Mouse (Mus musculus): ENCODE data around the gene 2310022A10Rik. TPM values are rescaled to one million over a fixed set of nuclear protein-coding genes. Genes with fewer than 3 reads are reported as not detected.

2310022A10Rik gene
- polyA plus RNA-seq, 1 experiment = 32.1 TPM

DNA sequence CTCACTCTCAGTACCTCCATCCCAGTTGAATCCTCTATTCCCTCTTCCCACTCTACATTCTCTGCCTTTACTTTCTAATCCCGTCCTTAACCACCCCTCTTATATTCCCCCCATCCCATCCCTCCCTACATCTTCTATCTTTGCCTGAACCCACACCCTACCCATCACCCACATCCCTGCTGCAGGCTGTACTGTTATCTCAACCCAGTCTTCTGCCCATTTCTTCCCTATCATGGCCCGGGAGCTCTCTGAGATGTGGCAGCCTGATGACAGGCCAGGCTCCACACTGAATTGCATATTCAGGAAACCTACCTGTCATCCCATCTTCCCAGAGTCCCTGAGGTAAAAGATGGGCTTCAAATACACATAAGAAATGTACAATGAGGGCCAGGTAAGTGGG, 14.2 kb upstream of the 2310022A10Rik start:
- Histone ChIP-seq H3K27me3 (replicated peaks) (peaks cover 5% of the 10 kb centered on the region), H3K9me3 (no peaks in the 10 kb centered on the region), H3K36me3 (replicated peaks; ENCODE audit: low read length) (peaks cover 41% of the 10 kb centered on the region), H3K4me1 (peaks cover 60% of the 10 kb centered on the region), H3K4me3 (replicated peaks) (no peak overlapping the region)
- TF ChIP-seq GATA1 (IDR thresholded peaks at IDR 0.05; ENCODE audit: borderline replicate concordance, low read length) (no peak), FLI1 (IDR thresholded peaks at IDR 0.05; ENCODE audit: low read length) (no peak)

DNA sequence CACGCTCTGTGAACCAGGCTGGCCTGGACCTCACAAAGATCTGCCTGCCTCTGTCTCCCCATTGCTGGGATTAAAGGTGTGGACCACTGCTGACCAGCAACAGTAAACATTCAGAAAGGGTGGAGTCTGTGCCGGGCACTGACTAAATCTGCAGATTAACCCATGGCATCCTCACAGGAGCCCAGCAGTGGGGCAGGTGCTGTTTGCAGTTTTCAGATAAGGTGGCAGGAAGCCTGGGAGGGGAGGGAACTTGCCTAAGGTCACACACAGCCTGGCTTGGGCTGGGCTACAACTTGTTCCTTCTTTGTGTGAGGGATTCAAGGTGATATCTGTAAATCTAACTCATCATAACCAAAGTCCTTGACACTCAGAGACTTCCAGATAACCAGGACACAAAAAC, 12.5 kb upstream of the 2310022A10Rik start:
- H3K9me3 ChIP-seq = no peaks in the 10 kb centered on the region
- H3K4me1 ChIP-seq = peaks cover 66% of the 10 kb centered on the region
- peaks cover 38% of the 10 kb centered on the region for H3K36me3 ChIP-seq (replicated peaks; ENCODE audit: low read length)
- TF ChIP-seq FLI1 (IDR thresholded peaks at IDR 0.05; ENCODE audit: low read length) (no peak), GATA1 (IDR thresholded peaks at IDR 0.05; ENCODE audit: borderline replicate concordance, low read length) (no peak)
- no peak overlapping the region for H3K4me3 ChIP-seq (replicated peaks)
- H3K27me3 ChIP-seq (replicated peaks) = peaks cover 5% of the 10 kb centered on the region

DNA sequence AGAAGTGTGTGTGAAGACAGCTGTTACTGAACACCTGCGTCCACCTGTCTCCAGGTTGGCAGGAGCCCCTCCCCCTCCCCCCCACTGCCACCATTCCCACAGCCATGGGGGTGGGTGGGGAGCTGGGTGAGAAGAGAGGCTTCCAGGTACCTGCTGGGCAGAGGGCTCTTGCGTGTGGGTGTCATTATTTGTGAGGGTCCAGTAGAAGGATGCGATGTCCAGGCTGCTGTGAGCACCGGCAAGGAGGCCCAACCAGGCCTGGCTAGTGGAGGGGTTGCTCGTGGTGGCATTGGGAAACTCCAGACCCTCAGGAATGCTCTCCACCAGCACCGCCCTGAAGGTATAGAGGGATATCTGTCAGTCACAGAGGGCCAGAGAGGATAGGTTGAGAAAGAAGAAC, 12.1 kb upstream of the 2310022A10Rik start:
- H3K36me3 ChIP-seq (replicated peaks; ENCODE audit: low read length) = peaks cover 34% of the 10 kb centered on the region
- H3K27me3 ChIP-seq (replicated peaks) = peaks cover 5% of the 10 kb centered on the region
- H3K4me3 ChIP-seq (replicated peaks) = no peak overlapping the region
- TF ChIP-seq GATA1 (IDR thresholded peaks at IDR 0.05; ENCODE audit: borderline replicate concordance, low read length) (no peak), FLI1 (IDR thresholded peaks at IDR 0.05; ENCODE audit: low read length) (no peak)
- no peaks in the 10 kb centered on the region for H3K9me3 ChIP-seq
- H3K4me1 ChIP-seq = peaks cover 63% of the 10 kb centered on the region

DNA sequence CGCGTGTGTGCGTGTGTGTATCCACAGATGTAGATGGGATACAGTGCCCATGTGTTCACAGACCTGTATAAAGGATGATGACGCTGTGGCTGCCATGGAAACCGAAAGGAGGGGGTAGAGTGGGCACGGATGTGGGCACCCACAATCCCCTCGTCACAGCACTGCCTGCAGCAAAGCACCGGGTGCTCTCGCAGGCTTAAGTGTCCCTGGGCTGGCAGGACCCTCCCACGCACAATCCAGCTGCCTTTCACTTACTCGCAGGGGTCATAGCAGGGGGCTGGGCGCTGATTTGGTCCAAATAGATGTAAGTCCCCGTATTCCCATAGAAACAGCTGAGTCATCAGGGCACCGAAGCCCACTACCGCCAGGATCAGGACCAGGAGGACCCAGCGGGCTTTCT, 11.6 kb upstream of the 2310022A10Rik start:
- peaks cover 30% of the 10 kb centered on the region for H3K36me3 ChIP-seq (replicated peaks; ENCODE audit: low read length)
- peaks cover 62% of the 10 kb centered on the region for H3K4me1 ChIP-seq
- no peaks in the 10 kb centered on the region for H3K9me3 ChIP-seq
- peaks cover 5% of the 10 kb centered on the region for H3K27me3 ChIP-seq (replicated peaks)
- peak overlapping the region; percentile 29 for H3K4me3 ChIP-seq (replicated peaks)
- TF ChIP-seq FLI1 (IDR thresholded peaks at IDR 0.05; ENCODE audit: low read length) (no peak), GATA1 (IDR thresholded peaks at IDR 0.05; ENCODE audit: borderline replicate concordance, low read length) (no peak)

DNA sequence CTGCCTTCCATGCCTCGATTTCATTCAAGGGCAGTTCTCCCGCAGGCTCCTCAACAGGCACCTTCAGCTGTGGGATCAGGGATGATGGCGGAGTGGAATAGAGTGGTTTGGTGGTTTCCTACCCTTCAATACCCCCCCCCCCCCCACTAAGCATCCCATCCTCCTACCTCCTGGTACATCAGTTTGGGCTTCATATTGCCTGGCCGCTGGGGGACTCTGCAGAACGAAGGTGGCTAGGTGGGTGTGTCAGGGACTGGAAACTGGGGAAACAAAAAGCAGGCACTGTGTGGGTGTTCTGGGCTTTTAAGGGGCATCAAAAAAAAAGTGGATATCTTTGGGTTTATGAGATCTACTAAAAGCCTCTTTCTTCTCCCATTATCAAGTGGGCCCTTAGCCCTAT, 11.1 kb upstream of the 2310022A10Rik start:
- Histone ChIP-seq H3K36me3 (replicated peaks; ENCODE audit: low read length) (peaks cover 30% of the 10 kb centered on the region), H3K4me1 (peaks cover 59% of the 10 kb centered on the region), H3K27me3 (replicated peaks) (peaks cover 5% of the 10 kb centered on the region), H3K9me3 (no peaks in the 10 kb centered on the region), H3K4me3 (replicated peaks) (peak overlapping the region; percentile 93)
- TF ChIP-seq FLI1 (IDR thresholded peaks at IDR 0.05; ENCODE audit: low read length) = no peak
- no peak for TF ChIP-seq GATA1 (IDR thresholded peaks at IDR 0.05; ENCODE audit: borderline replicate concordance, low read length)

DNA sequence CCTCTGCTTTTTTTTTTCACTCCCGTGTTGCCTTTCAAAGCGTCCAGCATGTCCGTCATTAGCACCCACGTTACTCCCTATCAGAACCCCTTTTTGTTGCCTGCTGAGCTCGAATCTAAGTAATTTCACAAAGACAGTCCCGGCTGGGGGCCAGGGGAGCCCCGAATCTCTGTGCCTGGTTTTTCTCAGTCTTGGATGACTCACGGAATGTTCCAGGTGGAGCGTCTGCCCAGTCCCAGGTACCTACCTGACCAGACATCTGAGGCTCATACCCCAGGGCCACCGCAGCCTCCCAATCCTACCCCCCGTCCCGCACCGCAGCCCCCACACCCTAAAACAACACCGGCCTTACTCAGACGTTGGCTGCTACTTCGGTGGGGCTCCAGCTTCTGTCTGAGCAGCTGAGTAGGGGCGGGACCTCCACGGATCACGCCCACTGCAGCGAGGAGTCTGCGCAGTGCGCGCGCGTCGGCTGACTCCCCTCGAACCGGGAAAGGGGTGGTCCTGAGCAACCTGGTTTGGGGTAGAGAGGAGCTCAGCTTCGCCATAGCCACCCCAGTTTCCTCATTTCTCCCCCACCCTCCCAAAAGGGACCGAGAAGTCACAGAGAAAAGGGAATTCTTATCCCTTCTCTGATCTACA, 10.5 kb upstream of the 2310022A10Rik start:
- Histone ChIP-seq H3K9me3 (no peaks in the 10 kb centered on the region), H3K4me3 (replicated peaks) (peak overlapping the region; percentile 93), H3K4me1 (peaks cover 59% of the 10 kb centered on the region), H3K27me3 (replicated peaks) (peaks cover 5% of the 10 kb centered on the region), H3K36me3 (replicated peaks; ENCODE audit: low read length) (peaks cover 25% of the 10 kb centered on the region)
- TF ChIP-seq GATA1 (IDR thresholded peaks at IDR 0.05; ENCODE audit: borderline replicate concordance, low read length) (no peak), FLI1 (IDR thresholded peaks at IDR 0.05; ENCODE audit: low read length) (no peak)

DNA sequence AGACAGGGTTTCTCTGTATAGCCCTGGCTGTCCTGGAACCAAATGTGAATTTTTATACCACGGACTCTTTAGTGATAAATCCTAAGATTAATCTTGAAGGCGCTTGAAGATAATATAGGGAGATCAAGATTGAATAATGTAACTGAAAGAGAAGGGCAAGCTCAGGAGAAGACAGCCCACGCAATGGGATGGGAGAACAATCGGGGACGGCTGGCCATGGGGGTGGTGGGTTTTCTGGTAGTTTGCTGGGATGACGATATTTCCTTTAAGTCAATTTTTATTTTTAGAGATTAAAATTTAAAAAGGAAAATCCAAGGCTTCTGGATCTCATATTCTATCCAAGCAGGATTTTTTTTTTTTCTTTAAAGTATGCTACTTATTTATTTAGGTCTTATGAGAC, 10.0 kb upstream of the 2310022A10Rik start:
- TF ChIP-seq FLI1 (IDR thresholded peaks at IDR 0.05; ENCODE audit: low read length) (no peak), GATA1 (IDR thresholded peaks at IDR 0.05; ENCODE audit: borderline replicate concordance, low read length) (no peak)
- Histone ChIP-seq H3K27me3 (replicated peaks) (peaks cover 5% of the 10 kb centered on the region), H3K9me3 (no peaks in the 10 kb centered on the region), H3K4me1 (peaks cover 59% of the 10 kb centered on the region), H3K4me3 (replicated peaks) (peak overlapping the region; percentile 93), H3K36me3 (replicated peaks; ENCODE audit: low read length) (peaks cover 19% of the 10 kb centered on the region)

DNA sequence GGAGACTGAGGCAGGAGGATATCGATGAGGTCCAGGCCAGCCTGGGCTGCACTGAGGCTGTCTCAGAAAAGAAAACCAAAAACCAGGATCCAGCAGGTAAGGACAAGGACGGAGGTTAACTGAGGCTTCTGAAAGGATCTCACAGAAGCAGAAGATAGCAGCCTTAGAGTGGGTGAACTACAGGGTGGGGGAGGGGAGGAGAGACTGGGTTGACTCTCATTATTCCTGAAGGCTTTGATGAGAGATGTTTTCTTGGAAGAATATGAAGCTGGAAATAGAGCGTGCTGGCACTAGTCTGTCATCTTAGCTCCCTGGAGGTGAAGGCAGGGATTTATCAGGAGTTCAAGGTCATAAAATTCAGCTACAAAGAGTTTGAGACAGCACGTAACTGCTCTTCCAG, 9.2 kb upstream of the 2310022A10Rik start:
- Histone ChIP-seq H3K27me3 (replicated peaks) (peaks cover 5% of the 10 kb centered on the region), H3K36me3 (replicated peaks; ENCODE audit: low read length) (peaks cover 19% of the 10 kb centered on the region), H3K9me3 (no peaks in the 10 kb centered on the region), H3K4me3 (replicated peaks) (no peak overlapping the region), H3K4me1 (peaks cover 58% of the 10 kb centered on the region)
- TF ChIP-seq FLI1 (IDR thresholded peaks at IDR 0.05; ENCODE audit: low read length) (no peak), GATA1 (IDR thresholded peaks at IDR 0.05; ENCODE audit: borderline replicate concordance, low read length) (no peak)

DNA sequence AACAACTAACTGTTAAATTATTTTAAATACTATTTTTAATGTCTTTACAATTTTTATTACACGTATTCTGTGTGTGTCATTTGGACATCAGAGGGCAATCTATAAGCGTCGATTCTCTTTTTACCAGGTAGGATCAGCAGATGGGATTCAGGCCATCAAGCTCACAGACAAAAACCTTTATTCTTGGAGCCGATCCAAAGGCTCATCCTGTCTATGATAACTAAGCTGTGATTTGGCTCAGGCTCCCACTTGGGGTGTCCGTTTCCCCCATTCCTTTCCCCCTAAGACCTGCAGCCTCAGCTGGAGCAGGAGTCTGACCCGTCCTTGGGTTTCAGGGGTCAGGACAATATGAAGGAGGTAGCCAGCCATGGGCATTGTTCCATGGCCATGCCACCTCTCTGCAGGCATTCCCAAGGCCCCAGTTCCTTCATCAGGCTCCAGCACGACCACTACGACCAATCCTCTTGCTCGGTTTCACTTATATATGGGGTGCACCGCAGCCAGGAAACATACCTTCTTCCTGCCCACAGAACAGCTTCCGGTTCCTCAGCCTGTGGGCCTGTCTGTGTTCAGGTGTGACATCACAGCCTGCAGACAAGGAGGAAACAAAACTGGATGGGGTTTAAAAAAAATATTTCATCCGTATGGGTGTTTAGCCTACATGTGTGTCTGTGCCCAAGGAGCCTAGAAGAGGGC, 8.2 kb upstream of the 2310022A10Rik start:
- Histone ChIP-seq H3K36me3 (replicated peaks; ENCODE audit: low read length) (peaks cover 10% of the 10 kb centered on the region), H3K4me3 (replicated peaks) (peak overlapping the region; percentile 65), H3K9me3 (no peaks in the 10 kb centered on the region), H3K27me3 (replicated peaks) (no peaks in the 10 kb centered on the region), H3K4me1 (peaks cover 55% of the 10 kb centered on the region)
- TF ChIP-seq GATA1 (IDR thresholded peaks at IDR 0.05; ENCODE audit: borderline replicate concordance, low read length) (no peak), FLI1 (IDR thresholded peaks at IDR 0.05; ENCODE audit: low read length) (no peak)

DNA sequence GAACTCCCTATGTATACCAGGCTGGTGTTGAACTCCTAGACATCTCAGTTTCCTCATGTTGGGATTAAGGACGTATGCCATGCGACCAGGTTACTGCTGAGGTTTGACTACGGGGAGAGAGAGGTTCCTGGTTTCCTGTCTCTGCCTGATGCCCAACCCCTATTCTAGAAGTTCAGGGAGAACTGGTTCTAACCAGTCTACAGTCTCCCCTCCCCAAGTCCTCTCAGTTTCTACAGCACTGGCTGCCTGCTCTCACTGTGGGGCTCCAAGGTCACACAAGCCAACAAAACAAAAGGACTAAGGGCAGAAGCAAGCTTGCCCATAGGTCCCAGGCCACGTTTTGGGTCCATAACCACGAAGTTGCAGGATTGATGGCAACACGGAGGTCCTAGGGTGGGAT, 3.4 kb upstream of the 2310022A10Rik start:
- TF ChIP-seq GATA1 (IDR thresholded peaks at IDR 0.05; ENCODE audit: borderline replicate concordance, low read length) (no peak), FLI1 (IDR thresholded peaks at IDR 0.05; ENCODE audit: low read length) (no peak)
- Histone ChIP-seq H3K9me3 (no peaks in the 10 kb centered on the region), H3K4me1 (peaks cover 47% of the 10 kb centered on the region), H3K27me3 (replicated peaks) (no peaks in the 10 kb centered on the region), H3K36me3 (replicated peaks; ENCODE audit: low read length) (peaks cover 1% of the 10 kb centered on the region), H3K4me3 (replicated peaks) (peak overlapping the region; percentile 10)
